Mouse (Mus musculus): Measurements from ENCODE around the gene Khdc4. TPM values are rescaled to one million over a fixed set of nuclear protein-coding genes. Genes with fewer than 3 reads are reported as not detected.

Khdc4 gene
- polyA plus RNA-seq, 1 experiment from 2014 or later, result 84.4 TPM

DNA sequence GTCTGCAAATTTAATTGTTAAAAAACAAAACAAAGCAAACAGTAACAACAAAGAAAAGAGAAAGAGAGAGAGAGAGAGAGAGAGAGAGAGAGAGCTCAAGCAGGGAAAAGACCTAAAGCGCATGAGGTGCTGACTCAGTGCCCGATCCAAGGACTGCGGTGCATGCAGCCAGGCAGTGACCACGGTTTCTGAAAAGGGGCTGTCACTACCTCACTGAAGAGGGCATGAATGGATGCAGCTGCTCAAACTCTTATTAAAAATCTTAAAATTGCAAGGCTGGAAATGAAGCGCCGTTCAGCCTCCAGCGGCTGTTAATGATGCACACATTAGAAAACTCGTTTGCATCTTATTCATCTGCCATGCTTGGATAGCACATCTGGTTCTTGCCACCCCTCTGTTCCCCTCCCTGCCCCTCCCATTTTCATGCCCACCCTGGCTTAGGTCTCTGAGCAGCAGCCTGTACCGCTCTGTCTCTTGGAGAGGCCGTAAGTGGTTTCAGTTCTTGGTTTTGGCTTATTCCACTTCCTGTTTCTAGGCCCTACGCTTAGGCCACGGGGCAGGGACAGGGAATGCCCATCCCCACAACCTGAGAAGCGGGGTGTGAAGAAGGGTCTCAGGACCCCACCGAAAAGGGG lies 37.7 kb upstream of the Khdc4 start:
- Histone ChIP-seq H3K9ac (ENCODE audit: low read depth, low read length) (no peak overlapping the region), H3K4me1 (ENCODE audit: control insufficient read depth, insufficient read depth, low read length) (no peaks in the 10 kb centered on the region), H3K27me3 (ENCODE audit: control insufficient read depth, insufficient read depth, low read depth, low read length) (no peaks in the 10 kb centered on the region), H3K9me3 (replicated peaks; ENCODE audit: control insufficient read depth, low read length, poor library complexity, severe bottlenecking) (no peaks in the 10 kb centered on the region), H3K4me3 (ENCODE audit: low read depth, low read length) (no peak overlapping the region), H3K27ac (ENCODE audit: low read length) (no peak overlapping the region), H3K36me3 (ENCODE audit: control insufficient read depth, insufficient read depth, low read length) (peaks cover 42% of the 10 kb centered on the region), H3K4me2 (ENCODE audit: low read length) (no peak overlapping the region)
- ATAC-seq, result no peak
- WGBS, result 89% methylated on average over 14 of the region's 14 CpGs

GRCm38 (mm10) chr3:88648452-88649168 lies 37.0 kb upstream of the Khdc4 start:
- Histone ChIP-seq H3K27me3 (ENCODE audit: control insufficient read depth, insufficient read depth, low read depth, low read length) (no peaks in the 10 kb centered on the region), H3K9me3 (replicated peaks; ENCODE audit: control insufficient read depth, low read length, poor library complexity, severe bottlenecking) (no peaks in the 10 kb centered on the region), H3K4me1 (ENCODE audit: control insufficient read depth, insufficient read depth, low read length) (no peaks in the 10 kb centered on the region), H3K9ac (ENCODE audit: low read depth, low read length) (no peak overlapping the region), H3K27ac (ENCODE audit: low read length) (no peak overlapping the region), H3K36me3 (ENCODE audit: control insufficient read depth, insufficient read depth, low read length) (peaks cover 35% of the 10 kb centered on the region), H3K4me3 (ENCODE audit: low read depth, low read length) (no peak overlapping the region), H3K4me2 (ENCODE audit: low read length) (no peak overlapping the region)
- WGBS, result 89% methylated on average over 12 of the region's 12 CpGs
- 0 out of 2 replicates have a peak, but pooled peaks have one; percentile 29 for ATAC-seq

GRCm38 (mm10) chr3:88649186-88649585 lies 36.4 kb upstream of the Khdc4 start:
- H3K36me3 ChIP-seq (ENCODE audit: control insufficient read depth, insufficient read depth, low read length), result peaks cover 29% of the 10 kb centered on the region
- H3K27ac ChIP-seq (ENCODE audit: low read length), result no peak overlapping the region
- H3K4me3 ChIP-seq (ENCODE audit: low read depth, low read length), result no peak overlapping the region
- no peaks in the 10 kb centered on the region for H3K27me3 ChIP-seq (ENCODE audit: control insufficient read depth, insufficient read depth, low read depth, low read length)
- no peak for ATAC-seq
- no peak overlapping the region for H3K4me2 ChIP-seq (ENCODE audit: low read length)
- no peaks in the 10 kb centered on the region for H3K9me3 ChIP-seq (replicated peaks; ENCODE audit: control insufficient read depth, low read length, poor library complexity, severe bottlenecking)
- no peaks in the 10 kb centered on the region for H3K4me1 ChIP-seq (ENCODE audit: control insufficient read depth, insufficient read depth, low read length)
- H3K9ac ChIP-seq (ENCODE audit: low read depth, low read length), result no peak overlapping the region
- 83% methylated on average over 10 of the region's 10 CpGs for WGBS

- H3K27ac ChIP-seq (ENCODE audit: low read length), result no peak overlapping the region
- H3K4me2 ChIP-seq (ENCODE audit: low read length), result no peak overlapping the region
- H3K9me3 ChIP-seq (replicated peaks; ENCODE audit: control insufficient read depth, low read length, poor library complexity, severe bottlenecking), result no peaks in the 10 kb centered on the region
- no peak overlapping the region for H3K9ac ChIP-seq (ENCODE audit: low read depth, low read length)
- no peak overlapping the region for H3K4me3 ChIP-seq (ENCODE audit: low read depth, low read length)
- 96% methylated on average over 13 of the region's 13 CpGs for WGBS
- H3K36me3 ChIP-seq (ENCODE audit: control insufficient read depth, insufficient read depth, low read length), result peaks cover 23% of the 10 kb centered on the region
- H3K27me3 ChIP-seq (ENCODE audit: control insufficient read depth, insufficient read depth, low read depth, low read length), result no peaks in the 10 kb centered on the region
- H3K4me1 ChIP-seq (ENCODE audit: control insufficient read depth, insufficient read depth, low read length), result no peaks in the 10 kb centered on the region
- ATAC-seq, result no peak
Measured at GRCm38 (mm10) chr3:88649967-88650366, 35.6 kb upstream of the Khdc4 start.

GRCm38 (mm10) chr3:88650713-88651504 lies 34.7 kb upstream of the Khdc4 start:
- ATAC-seq, result no peak
- H3K9me3 ChIP-seq (replicated peaks; ENCODE audit: control insufficient read depth, low read length, poor library complexity, severe bottlenecking), result no peaks in the 10 kb centered on the region
- no peak overlapping the region for H3K9ac ChIP-seq (ENCODE audit: low read depth, low read length)
- no peaks in the 10 kb centered on the region for H3K27me3 ChIP-seq (ENCODE audit: control insufficient read depth, insufficient read depth, low read depth, low read length)
- H3K4me1 ChIP-seq (ENCODE audit: control insufficient read depth, insufficient read depth, low read length), result no peaks in the 10 kb centered on the region
- peaks cover 19% of the 10 kb centered on the region for H3K36me3 ChIP-seq (ENCODE audit: control insufficient read depth, insufficient read depth, low read length)
- no peak overlapping the region for H3K4me2 ChIP-seq (ENCODE audit: low read length)
- no peak overlapping the region for H3K4me3 ChIP-seq (ENCODE audit: low read depth, low read length)
- no peak overlapping the region for H3K27ac ChIP-seq (ENCODE audit: low read length)
- WGBS, result 83% methylated on average over 13 of the region's 13 CpGs

DNA sequence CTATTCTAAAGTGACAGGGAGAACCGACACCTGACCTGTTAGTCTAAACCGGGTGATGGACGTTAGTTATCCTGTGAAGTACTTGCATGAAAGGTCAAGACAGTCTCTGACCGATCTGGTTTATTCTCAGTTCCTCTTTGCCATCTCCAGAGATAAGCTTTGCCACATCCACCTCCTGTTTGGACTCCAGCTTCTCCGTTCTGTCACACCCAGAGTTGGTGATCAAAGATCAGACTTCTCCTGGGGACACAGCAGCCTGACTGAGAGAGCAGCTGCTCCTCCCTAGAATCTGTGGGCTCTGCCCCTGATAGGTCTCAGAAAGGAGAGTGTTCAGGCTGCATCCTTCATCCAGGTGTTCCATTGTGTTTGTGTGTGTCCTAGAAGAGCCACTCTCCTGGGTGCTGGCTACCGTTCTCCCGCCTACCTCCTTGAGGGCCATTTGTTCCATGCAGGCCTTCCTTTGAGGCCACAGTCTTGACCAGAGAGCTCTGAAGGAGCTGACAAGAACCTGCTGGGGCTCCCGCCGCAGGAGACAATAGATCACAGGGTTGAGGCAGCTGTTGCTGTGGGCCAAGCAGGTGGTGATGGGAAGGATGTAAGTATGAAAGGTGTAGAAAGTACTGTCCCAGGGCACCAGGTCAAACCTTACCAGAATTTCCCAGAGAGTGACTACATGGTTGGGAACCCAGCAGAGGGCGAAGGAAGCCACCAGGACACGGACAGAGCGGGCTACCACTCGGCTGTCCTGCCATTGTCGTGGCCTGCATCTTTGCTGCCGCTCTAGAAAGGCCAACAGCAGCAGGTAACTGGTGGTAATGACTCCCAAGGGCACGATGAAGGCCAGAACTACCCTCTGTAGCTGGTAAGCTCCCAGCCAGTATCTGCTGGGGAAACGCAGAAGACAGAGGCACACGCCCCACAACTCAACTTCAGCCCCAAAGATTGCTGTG lies 33.7 kb upstream of the Khdc4 start:
- no peaks in the 10 kb centered on the region for H3K4me1 ChIP-seq (ENCODE audit: control insufficient read depth, insufficient read depth, low read length)
- H3K27ac ChIP-seq (ENCODE audit: low read length), result no peak overlapping the region
- H3K27me3 ChIP-seq (ENCODE audit: control insufficient read depth, insufficient read depth, low read depth, low read length), result no peaks in the 10 kb centered on the region
- H3K36me3 ChIP-seq (ENCODE audit: control insufficient read depth, insufficient read depth, low read length), result peaks cover 10% of the 10 kb centered on the region
- WGBS, result 78% methylated on average over 18 of the region's 18 CpGs
- no peak overlapping the region for H3K4me2 ChIP-seq (ENCODE audit: low read length)
- H3K9ac ChIP-seq (ENCODE audit: low read depth, low read length), result no peak overlapping the region
- no peak overlapping the region for H3K4me3 ChIP-seq (ENCODE audit: low read depth, low read length)
- no peak for ATAC-seq
- H3K9me3 ChIP-seq (replicated peaks; ENCODE audit: control insufficient read depth, low read length, poor library complexity, severe bottlenecking), result no peaks in the 10 kb centered on the region

- Histone ChIP-seq H3K27ac (ENCODE audit: low read length) (no peak within 1 kb of the TSS), H3K9me3 (replicated peaks; ENCODE audit: control insufficient read depth, low read length, poor library complexity, severe bottlenecking) (no peaks in the 10 kb centered on the region), H3K4me3 (ENCODE audit: low read depth, low read length) (no peak within 1 kb of the TSS), H3K4me2 (ENCODE audit: low read length) (no peak within 1 kb of the TSS), H3K27me3 (ENCODE audit: control insufficient read depth, insufficient read depth, low read depth, low read length) (no peaks in the 10 kb centered on the region), H3K9ac (ENCODE audit: low read depth, low read length) (no peak within 1 kb of the TSS), H3K4me1 (ENCODE audit: control insufficient read depth, insufficient read depth, low read length) (no peaks in the 10 kb centered on the region), H3K36me3 (ENCODE audit: control insufficient read depth, insufficient read depth, low read length) (peaks cover 3% of the 10 kb centered on the region; the same call in 1 of the 2 replicates)
- 92% methylated on average over 17 of the region's 17 CpGs for WGBS
- no peak for ATAC-seq
Measured at GRCm38 (mm10) chr3:88652846-88653515, 32.6 kb upstream of the Khdc4 start, which contains the start of gene Rxfp4. TSS of gene Rxfp4 (minus strand) at chr3:88653142.

All from midbrain, embryonic 16.5 days (tissue).